8 mouse cellular contexts compared by ENCODE assay signal in the genomic region with DNA sequence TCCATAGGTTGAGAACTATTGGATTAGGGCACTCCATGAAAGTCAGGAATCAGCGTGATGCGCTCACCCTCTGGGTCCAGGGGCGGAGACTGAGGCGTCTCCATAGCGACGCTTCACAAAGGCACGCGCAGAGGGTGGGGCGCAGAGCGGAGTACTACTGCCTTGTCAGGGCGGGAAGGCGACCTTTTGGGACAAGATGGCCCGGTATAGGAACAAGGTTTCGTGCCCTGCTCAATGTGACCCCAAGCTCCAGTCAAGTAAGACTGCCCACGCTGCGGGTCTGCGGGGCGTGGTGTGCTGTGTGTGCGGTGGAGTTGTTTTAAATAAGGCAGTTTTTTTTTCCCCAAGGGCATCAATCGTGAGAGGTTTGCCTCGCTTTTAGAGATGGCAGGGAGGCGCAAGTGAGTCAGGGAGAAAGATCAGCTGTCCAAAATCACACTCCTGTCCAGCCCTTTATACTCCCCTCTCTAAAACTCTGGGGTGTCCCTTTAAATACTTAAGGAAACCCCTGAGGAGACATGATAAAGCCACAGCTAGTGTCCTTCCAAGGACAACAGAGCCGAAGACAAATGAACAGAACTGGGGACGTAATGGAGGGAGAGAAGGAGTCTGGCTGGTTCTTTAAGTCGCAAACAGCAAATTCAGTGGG. TPM values are rescaled to one million over a fixed set of nuclear protein-coding genes. Genes with fewer than 3 reads are reported as not detected.
A peak's percentile ranks its signal among the peaks of the same experiment; 100 is the strongest.
DNase-seq lines count a peak whose midpoint lies in the region; ATAC-seq lines count a peak whose summit lies in the region.

A gene (plus strand): TSS at position 130 of the 649 bp plus-strand sequence.

- peaks cover 39% of the 10 kb centered on the region for H3K4me1 ChIP-seq in limb, embryonic 13.5 days
- peaks cover 32% of the 10 kb centered on the region for H3K4me1 ChIP-seq in midbrain, embryonic 14.5 days (ENCODE audit: control insufficient read depth, insufficient read depth, low read length)
- peaks cover 25% of the 10 kb centered on the region for H3K4me1 ChIP-seq in stomach, embryonic 16.5 days (ENCODE audit: control insufficient read depth, insufficient read depth, low read length)

- H3K27me3 ChIP-seq in limb, embryonic 13.5 days, result no peaks in the 10 kb centered on the region
- H3K27me3 ChIP-seq in midbrain, embryonic 14.5 days (ENCODE audit: control insufficient read depth, insufficient read depth, low read length), result no peaks in the 10 kb centered on the region
- no peaks in the 10 kb centered on the region for H3K27me3 ChIP-seq in stomach, embryonic 16.5 days (ENCODE audit: control insufficient read depth, insufficient read depth, low read length)

- under 1% methylated on average over 25 of the region's 25 CpGs for WGBS in limb, embryonic 13.5 days
- 0% methylated on average over 25 of the region's 25 CpGs for WGBS in midbrain, embryonic 14.5 days
- under 1% methylated on average over 25 of the region's 25 CpGs for WGBS in stomach, embryonic 16.5 days

- no peaks in the 10 kb centered on the region for H3K36me3 ChIP-seq in limb, embryonic 13.5 days
- H3K36me3 ChIP-seq in midbrain, embryonic 14.5 days (ENCODE audit: control insufficient read depth, insufficient read depth, low read length), result no peaks in the 10 kb centered on the region
- no peaks in the 10 kb centered on the region for H3K36me3 ChIP-seq in stomach, embryonic 16.5 days (ENCODE audit: control insufficient read depth, insufficient read depth, low read length)

- H3K9ac ChIP-seq in limb, embryonic 13.5 days, result peak within 1 kb of the TSS; percentile 62
- H3K9ac ChIP-seq in midbrain, embryonic 14.5 days (replicated peaks; ENCODE audit: low read length), result peak within 1 kb of the TSS; percentile 52
- H3K9ac ChIP-seq in stomach, embryonic 16.5 days (ENCODE audit: low read length), result peak within 1 kb of the TSS; percentile 67

- peak; percentile 82 for ATAC-seq in inflammation-experienced regulatory T-cells, adult 6 months
- ATAC-seq in limb, embryonic 13.5 days (ENCODE audit: low FRiP score, low read depth), result peak; percentile 75
- peak; percentile 86 for ATAC-seq in midbrain, embryonic 14.5 days (ENCODE audit: low FRiP score, low TSS enrichment)
- peak; percentile 79 for ATAC-seq in stomach, embryonic 16.5 days (ENCODE audit: insufficient read depth, low FRiP score)

- H3K4me3 ChIP-seq in limb, embryonic 13.5 days, result peak within 1 kb of the TSS; percentile 51
- peak within 1 kb of the TSS; percentile 39 for H3K4me3 ChIP-seq in midbrain, embryonic 14.5 days (replicated peaks; ENCODE audit: low read depth, low read length)
- H3K4me3 ChIP-seq in stomach, embryonic 16.5 days (replicated peaks; ENCODE audit: low read length), result peak within 1 kb of the TSS; percentile 48

- no peaks in the 10 kb centered on the region for H3K9me3 ChIP-seq in limb, embryonic 13.5 days
- H3K9me3 ChIP-seq in midbrain, embryonic 14.5 days (ENCODE audit: control insufficient read depth, low read length), result no peaks in the 10 kb centered on the region
- H3K9me3 ChIP-seq in stomach, embryonic 16.5 days (replicated peaks; ENCODE audit: control insufficient read depth, low read length), result no peaks in the 10 kb centered on the region

- DNase-seq in urinary bladder, adult 18-20 months (ENCODE audit: low spot score in 2 of 2), result peak; percentile 19 to 30
- no peak for DNase-seq in urinary bladder, adult 2 months (ENCODE audit: low spot score)
- DNase-seq in embryo, embryonic 10.5 days (ENCODE audit: low spot score), result peak; percentile 96
- DNase-seq in gastrocnemius, postnatal 36 days, result peak; percentile 34 to 50
- peak; percentile 94 for DNase-seq in midbrain, embryonic 14.5 days

- H3K4me2 ChIP-seq in limb, embryonic 13.5 days (replicated peaks), result peak within 1 kb of the TSS; percentile 93
- peak within 1 kb of the TSS; percentile 70 for H3K4me2 ChIP-seq in midbrain, embryonic 14.5 days (ENCODE audit: low read length)
- peak within 1 kb of the TSS; percentile 92 for H3K4me2 ChIP-seq in stomach, embryonic 16.5 days (ENCODE audit: low read depth, low read length)

- H3K27ac ChIP-seq in limb, embryonic 13.5 days, result peak within 1 kb of the TSS; percentile 72
- H3K27ac ChIP-seq in midbrain, embryonic 14.5 days (replicated peaks; ENCODE audit: low read depth, low read length), result peak within 1 kb of the TSS; percentile 96
- H3K27ac ChIP-seq in stomach, embryonic 16.5 days (ENCODE audit: low read length), result peak within 1 kb of the TSS; percentile 92

- intact Hi-C loops in gastrocnemius, postnatal 36 days (cut with DNase I), result no loop called here

RNA-seq across cellular contexts. Expression of the gene that starts here (rescaled TPM):
- polyA plus RNA-seq in urinary bladder, adult 2 months (2012; rRNA removed), result 0.21 and 0.37 TPM in 2 replicates
- not detected for total RNA-seq in gastrocnemius, postnatal 36 days (2021)
- polyA plus RNA-seq in inflammation-experienced regulatory T-cells, adult 6 months (2017; shearing (Covaris generic)), result not detected
- polyA plus RNA-seq in limb, embryonic 13.5 days (2015; fragmentation: Nextera tagmentation; extraction: Ambion mirVana), result 0.10 and 0.38 TPM in 2 replicates
- 0.81 and 1.00 TPM in 2 replicates for polyA plus RNA-seq in midbrain, embryonic 14.5 days (2014; fragmentation: Nextera tagmentation; extraction: Ambion mirVana)
- polyA plus RNA-seq in stomach, embryonic 16.5 days (2015; fragmentation: Nextera tagmentation; extraction: Ambion mirVana), result 0.54 and 0.59 TPM in 2 replicates

Comparison
In these comparisons a context has a peak if more than half of its experiments do, and no peak if none do; other contexts are left out.
1. Peak in DNase-seq in gastrocnemius, postnatal 36 days; RNA of the gene not detected or under 1 TPM.
2. Peak in ATAC-seq in inflammation-experienced regulatory T-cells, adult 6 months; RNA of the gene not detected or under 1 TPM.
3. Peak in ATAC-seq, H3K4me3 ChIP-seq, H3K27ac ChIP-seq, H3K9ac ChIP-seq and H3K4me2 ChIP-seq in limb, embryonic 13.5 days; RNA of the gene not detected or under 1 TPM.
4. Peak in DNase-seq, ATAC-seq, H3K4me3 ChIP-seq, H3K27ac ChIP-seq, H3K9ac ChIP-seq and H3K4me2 ChIP-seq in midbrain, embryonic 14.5 days; RNA of the gene not detected or under 1 TPM.
5. Peak in ATAC-seq, H3K4me3 ChIP-seq, H3K27ac ChIP-seq, H3K9ac ChIP-seq and H3K4me2 ChIP-seq in stomach, embryonic 16.5 days; RNA of the gene not detected or under 1 TPM.